ENCODE assay signal across 16 mouse cellular contexts in the genomic region with DNA sequence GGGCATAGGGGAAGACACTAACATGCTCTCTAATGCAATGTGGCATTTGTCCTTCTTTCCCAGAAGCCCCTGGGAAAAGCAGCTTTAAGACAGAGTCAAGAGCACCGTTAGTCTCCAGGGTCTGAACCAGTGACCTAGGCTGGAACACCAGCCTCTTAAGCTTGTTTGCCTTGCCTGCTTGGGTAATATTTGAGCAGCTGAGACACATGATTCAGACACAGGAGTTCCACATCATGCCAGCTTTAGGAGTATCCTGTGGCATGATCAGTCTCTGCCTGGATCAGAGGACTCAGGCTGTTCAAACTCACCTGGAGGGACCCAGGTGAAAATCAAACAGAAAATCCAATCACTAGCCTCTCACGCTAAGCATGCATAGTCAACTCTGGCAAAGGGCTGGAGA.
"Had no signal": no experiment of that assay in that cellular context is flagged by ENCODE, and none has a peak within 500 bp of the region (broad histone marks: within the 10 kb centered on the region; RNA-seq: fewer than 3 reads in every experiment).

No protein-coding gene starts in this region.

- DNase-seq: kidney, adult 11 months; kidney, adult 9 months; kidney, postnatal 36 days; layer of hippocampus, adult 9-11 months; layer of hippocampus, postnatal 36 days; right cerebral cortex, postnatal 4 days; spleen, adult 18-20 months; thymus, adult 18-20 months; thymus, postnatal 14 days had no signal

- ATAC-seq: hindbrain, postnatal 0 days had no signal

- H3K9ac ChIP-seq: limb, embryonic 15.5 days; liver, embryonic 14.5 days; lung, embryonic 15.5 days; midbrain, embryonic 12.5 days; neural tube, embryonic 15.5 days had no signal

- H3K36me3 ChIP-seq: limb, embryonic 15.5 days; lung, embryonic 15.5 days; midbrain, embryonic 12.5 days; neural tube, embryonic 15.5 days had no signal

- H3K4me3 ChIP-seq: limb, embryonic 15.5 days; lung, embryonic 15.5 days; midbrain, embryonic 12.5 days; neural tube, embryonic 15.5 days had no signal

- H3K27me3 ChIP-seq: limb, embryonic 15.5 days; lung, embryonic 15.5 days; midbrain, embryonic 12.5 days; neural tube, embryonic 15.5 days had no signal

- H3K9me3 ChIP-seq: limb, embryonic 15.5 days; lung, embryonic 15.5 days; midbrain, embryonic 12.5 days; neural tube, embryonic 15.5 days had no signal

- H3K27ac ChIP-seq: hindbrain, postnatal 0 days; kidney, postnatal 0 days; limb, embryonic 15.5 days; liver, embryonic 14.5 days; lung, embryonic 15.5 days; midbrain, embryonic 12.5 days; neural tube, embryonic 15.5 days had no signal

- H3K4me2 ChIP-seq: limb, embryonic 15.5 days; lung, embryonic 15.5 days; midbrain, embryonic 12.5 days; neural tube, embryonic 15.5 days had no signal
